Mouse (Mus musculus) kidney, postnatal 10 days (tissue): ENCODE data around the gene Psmc4.
A peak's percentile ranks its signal among the peaks of the same experiment; 100 is the strongest.

ENCODE experiments used
- DNase-seq: peaks from one replicate; pipeline ENCODE4 v3.0.0; 2021; ENCODE audit warnings: mixed read lengths

Psmc4 gene

GRCm38 (mm10) chr7:28049476-28050409 is at the start of gene Psmc4:
Gene Psmc4, minus strand, starts transcription at chr7:28050101.
- DNase-seq: peak; percentile 99

- DNase-seq: no peak
These were observed 49.2 kb upstream of the Psmc4 start for GRCm38 (mm10) chr7:28099101-28099500.

DNA sequence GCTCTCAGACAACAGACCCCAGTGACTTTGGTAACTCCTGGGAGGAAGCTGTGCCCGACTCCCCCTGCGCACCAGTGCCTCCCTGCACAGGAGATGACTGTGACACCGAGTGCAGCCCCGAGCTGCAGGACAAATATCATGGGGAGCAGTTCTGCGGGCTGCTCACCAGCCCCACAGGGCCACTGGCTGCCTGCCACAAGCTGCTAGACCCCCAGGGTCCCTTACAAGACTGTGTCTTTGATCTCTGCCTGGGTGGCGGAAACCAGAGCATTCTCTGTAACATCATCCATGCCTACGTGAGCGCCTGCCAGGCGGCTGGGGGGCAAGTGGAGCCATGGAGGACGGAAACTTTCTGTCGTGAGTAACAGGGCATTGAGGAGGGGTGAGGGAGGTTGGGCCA is 43.6 kb upstream of the Psmc4 start:
- DNase-seq: no peak

DNA sequence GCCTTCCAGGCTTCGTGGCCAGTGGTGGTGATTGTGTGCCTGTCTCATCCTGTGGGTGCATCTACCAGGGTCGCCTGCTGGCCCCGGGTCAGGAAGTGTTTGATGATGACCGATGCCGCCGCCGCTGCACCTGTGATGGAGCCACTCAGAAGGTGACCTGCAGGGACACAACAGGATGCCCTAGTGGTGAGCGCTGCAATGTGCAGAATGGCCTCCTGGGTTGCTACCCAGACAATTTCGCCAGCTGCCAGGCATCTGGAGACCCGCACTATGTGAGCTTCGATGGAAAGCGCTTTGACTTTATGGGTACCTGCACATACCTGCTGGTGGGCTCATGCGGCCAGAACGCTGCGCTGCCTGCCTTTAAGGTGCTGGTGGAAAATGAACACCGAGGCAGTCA is 36.3 kb upstream of the Psmc4 start:
- DNase-seq: no peak

- no peak for DNase-seq
These were observed 34.3 kb upstream of the Psmc4 start for GRCm38 (mm10) chr7:28084215-28084614.

DNA sequence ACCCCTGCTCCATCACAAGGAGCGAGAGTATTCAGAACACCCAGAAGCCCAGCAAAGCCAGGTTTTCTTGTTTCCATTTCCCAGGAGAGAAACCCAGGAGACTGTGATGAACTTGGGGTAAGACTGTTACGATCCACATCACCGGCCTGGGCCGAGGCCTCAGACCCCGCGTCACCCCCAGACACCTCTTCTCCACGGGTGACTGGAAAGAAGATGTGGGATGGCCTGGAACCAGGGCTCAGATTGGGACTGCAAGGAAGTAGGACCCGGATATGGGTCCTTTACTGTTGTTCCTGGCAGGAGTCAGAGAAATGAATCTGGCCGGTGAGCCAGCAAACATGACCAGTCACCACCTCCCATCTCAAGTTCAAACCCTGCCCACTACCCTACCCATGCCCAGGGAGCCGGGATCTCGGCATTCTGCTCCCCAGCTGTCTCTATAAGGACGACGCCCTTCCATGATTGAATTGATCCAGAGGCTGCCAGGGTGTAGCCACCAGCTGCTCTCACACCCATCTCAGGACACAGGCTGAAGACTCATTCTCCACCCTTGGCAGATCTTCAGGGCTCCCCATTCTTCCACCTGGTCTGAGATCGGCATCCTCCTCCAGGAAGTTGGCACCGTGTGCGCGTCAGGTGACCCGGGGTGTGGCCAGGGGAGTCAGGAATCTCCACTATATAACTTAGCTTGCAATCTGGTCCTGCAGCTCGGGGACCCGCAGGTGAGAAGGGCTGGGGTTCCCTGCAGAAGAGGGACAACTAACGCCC is 20.8 kb upstream of the Psmc4 start, which contains the start of gene Fcgbp:
TSS of gene Fcgbp (plus strand) at position 706 of the 768 bp plus-strand sequence.
- DNase-seq: no peak

DNA sequence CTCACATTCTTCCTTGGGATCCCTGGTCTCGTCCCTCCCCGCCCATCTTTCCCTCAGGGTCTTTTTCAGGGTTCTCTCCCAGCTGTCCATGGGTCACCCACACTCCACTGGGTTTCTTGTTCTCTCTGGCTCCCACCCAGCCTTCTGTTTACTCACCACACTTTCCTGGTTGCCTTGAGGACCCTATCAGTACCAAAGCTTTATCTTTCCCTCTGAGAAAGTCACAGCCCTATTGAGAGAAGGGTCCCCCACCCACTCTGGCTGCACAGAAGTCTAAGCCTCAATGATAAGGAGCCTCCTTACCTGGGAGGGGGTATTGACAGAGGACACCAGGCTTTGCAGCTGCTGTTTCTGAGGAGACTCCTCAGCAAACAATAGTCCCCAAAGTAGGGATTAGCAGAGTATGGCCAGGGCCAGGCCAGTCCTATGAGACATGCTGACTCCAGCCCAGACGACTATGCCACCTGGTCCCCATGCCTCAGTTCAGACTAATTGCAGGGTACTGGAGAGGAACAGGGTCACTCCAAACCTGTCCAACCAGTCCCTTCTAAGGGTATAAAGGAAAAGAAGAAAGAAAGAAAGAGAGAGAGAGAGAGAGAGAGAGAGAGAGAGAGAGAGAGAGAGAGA is 19.8 kb upstream of the Psmc4 start:
- DNase-seq: no peak

- DNase-seq: no peak
These were observed 18.8 kb upstream of the Psmc4 start for GRCm38 (mm10) chr7:28068661-28069060.

- DNase-seq: no peak
These were observed 10.1 kb upstream of the Psmc4 start for GRCm38 (mm10) chr7:28059972-28060371.

- DNase-seq: peak; percentile 68
These were observed 3.4 kb upstream of the Psmc4 start for GRCm38 (mm10) chr7:28053046-28053930.

GRCm38 (mm10) chr7:28050584-28050983 is 683 bp upstream of the Psmc4 start:
- peak; percentile 28 for DNase-seq

GRCm38 (mm10) chr7:28044524-28044923 is 5.4 kb downstream of the Psmc4 start:
- no peak for DNase-seq

GRCm38 (mm10) chr7:28014445-28014810 is 35.5 kb downstream of the Psmc4 start:
- DNase-seq: no peak

DNA sequence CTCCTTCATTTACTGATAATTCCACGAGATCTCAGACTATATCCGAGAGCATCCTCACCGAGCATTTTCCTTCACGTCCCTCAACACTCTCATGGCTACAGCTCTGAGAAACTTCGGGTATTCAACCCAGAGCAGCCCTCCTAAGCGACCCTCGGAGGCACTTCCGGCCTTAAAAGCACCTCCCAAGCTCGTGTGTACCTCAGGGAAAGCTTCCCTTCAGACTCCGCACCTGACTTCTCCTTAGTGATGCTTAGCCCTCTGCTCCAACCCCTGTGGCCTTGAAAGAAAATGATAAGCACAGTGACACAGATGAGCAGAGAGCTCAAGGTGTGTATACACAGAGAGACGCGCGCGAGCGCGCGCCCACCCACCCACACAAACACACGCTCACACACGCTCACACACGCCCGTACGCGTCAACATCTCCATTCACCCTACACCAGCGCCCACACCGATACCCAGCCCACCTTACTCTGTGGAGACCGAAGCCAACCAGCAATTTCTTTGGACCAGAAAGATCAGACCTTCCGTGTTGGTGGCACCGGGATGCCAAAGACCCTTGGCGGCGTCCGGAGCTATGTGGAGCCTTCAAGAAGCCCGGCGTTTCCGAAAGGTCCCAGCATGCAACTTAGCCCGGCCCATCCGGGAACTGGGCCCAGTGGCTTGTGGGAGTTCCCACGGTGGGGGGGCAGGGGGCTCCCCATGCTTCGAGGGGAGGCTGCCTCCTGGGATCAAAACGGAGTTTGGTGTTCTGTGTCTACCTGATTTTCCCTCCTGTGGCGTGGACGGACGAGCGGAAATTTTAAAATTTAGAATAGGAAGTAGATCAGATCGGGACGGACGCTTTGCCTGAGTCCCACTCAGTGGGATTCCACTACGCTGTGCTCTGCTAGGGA is 36.1 kb downstream of the Psmc4 start, which contains the start of gene Zfp850:
TSS of gene Zfp850 (minus strand) at position 567 of the 896 bp plus-strand sequence.
- DNase-seq: peak; percentile 88

- DNase-seq: no peak
These were observed 39.6 kb downstream of the Psmc4 start for GRCm38 (mm10) chr7:28010271-28010670.
